In genomic region chr9:34912996-34913395, GRCm38 (mm10) we compare ENCODE assay signal across 8 mouse cellular contexts.
DNase-seq lines count a peak whose midpoint lies in the region; ATAC-seq and TF ChIP-seq lines count a peak whose summit lies in the region.

No protein-coding gene starts in this region.

- H3K9ac ChIP-seq in heart, postnatal 0 days (replicated peaks; ENCODE audit: low read depth, low read length) = no peak overlapping the region
- no peak overlapping the region for H3K9ac ChIP-seq in heart, embryonic 11.5 days (ENCODE audit: low read depth, low read length)
- H3K9ac ChIP-seq in liver, embryonic 13.5 days = no peak overlapping the region

- no peaks in the 10 kb centered on the region for H3K4me1 ChIP-seq in heart, postnatal 0 days (ENCODE audit: control insufficient read depth, insufficient read depth)
- no peaks in the 10 kb centered on the region for H3K4me1 ChIP-seq in heart, embryonic 11.5 days (ENCODE audit: control insufficient read depth, insufficient read depth, low read length)
- H3K4me1 ChIP-seq in liver, embryonic 13.5 days (replicated peaks) = no peaks in the 10 kb centered on the region

- no peak overlapping the region for H3K4me3 ChIP-seq in heart, postnatal 0 days (ENCODE audit: low read depth, low read length)
- H3K4me3 ChIP-seq in heart, embryonic 11.5 days (ENCODE audit: low read depth, low read length) = no peak overlapping the region
- H3K4me3 ChIP-seq in liver, embryonic 13.5 days (replicated peaks) = no peak overlapping the region

- TF ChIP-seq EP300 in heart, postnatal 0 days (IDR thresholded peaks at IDR 0.05; ENCODE audit: low read depth) = no peak

- H3K36me3 ChIP-seq in heart, postnatal 0 days (replicated peaks; ENCODE audit: control insufficient read depth, insufficient read depth, low read length) = no peaks in the 10 kb centered on the region
- no peaks in the 10 kb centered on the region for H3K36me3 ChIP-seq in heart, embryonic 11.5 days (ENCODE audit: control insufficient read depth, insufficient read depth, low read length)
- no peaks in the 10 kb centered on the region for H3K36me3 ChIP-seq in liver, embryonic 13.5 days

- TF ChIP-seq CTCF in heart, postnatal 0 days (IDR thresholded peaks at IDR 0.05; ENCODE audit: low read depth) = no peak

- H3K27ac ChIP-seq in heart, postnatal 0 days (ENCODE audit: low read depth) = no peak overlapping the region
- H3K27ac ChIP-seq in heart, embryonic 11.5 days (ENCODE audit: low read depth, low read length) = no peak overlapping the region
- H3K27ac ChIP-seq in liver, embryonic 13.5 days = no peak overlapping the region

- H3K27me3 ChIP-seq in heart, postnatal 0 days (ENCODE audit: control insufficient read depth, insufficient read depth, low read length) = no peaks in the 10 kb centered on the region
- no peaks in the 10 kb centered on the region for H3K27me3 ChIP-seq in heart, embryonic 11.5 days (ENCODE audit: control insufficient read depth, insufficient read depth, low read length)
- H3K27me3 ChIP-seq in liver, embryonic 13.5 days = no peaks in the 10 kb centered on the region

- DNase-seq in heart, postnatal 0 days (ENCODE audit: low spot score) = peak; percentile 67
- DNase-seq in adrenal gland, postnatal 10 days = peak; percentile 79
- peak; percentile 69 for DNase-seq in heart, postnatal 4 days
- DNase-seq in liver, embryonic 13.5 days = peak; percentile 3
- DNase-seq in testis, postnatal 10 days (ENCODE audit: low spot score) = peak; percentile 71
- no peak for DNase-seq in cerebellum, adult 8-10 months
- DNase-seq in cerebellum, postnatal 25 days = no peak

- H3K4me2 ChIP-seq in heart, postnatal 0 days (ENCODE audit: low read depth, low read length) = no peak overlapping the region
- no peak overlapping the region for H3K4me2 ChIP-seq in heart, embryonic 11.5 days
- no peak overlapping the region for H3K4me2 ChIP-seq in liver, embryonic 13.5 days

- no peak for ATAC-seq in heart, postnatal 0 days (ENCODE audit: insufficient read depth, low read depth)
- no peak for ATAC-seq in heart, embryonic 11.5 days (replicated peaks; ENCODE audit: insufficient number of reproducible peaks, low FRiP score, low TSS enrichment)
- no peak for ATAC-seq in liver, embryonic 13.5 days (ENCODE audit: low read depth)

- 3% methylated on average over 5 of the region's 5 CpGs for WGBS in heart, postnatal 0 days
- WGBS in heart, embryonic 11.5 days (ENCODE audit: insufficient replicate concordance) = 6% methylated on average over 5 of the region's 5 CpGs
- 8% methylated on average over 5 of the region's 5 CpGs for WGBS in liver, embryonic 13.5 days (ENCODE audit: insufficient replicate concordance)

- H3K9me3 ChIP-seq in heart, postnatal 0 days (replicated peaks; ENCODE audit: control insufficient read depth, low read length) = no peaks in the 10 kb centered on the region
- H3K9me3 ChIP-seq in heart, embryonic 11.5 days (replicated peaks; ENCODE audit: control insufficient read depth, low read length) = no peaks in the 10 kb centered on the region
- H3K9me3 ChIP-seq in liver, embryonic 13.5 days (replicated peaks) = no peaks in the 10 kb centered on the region

Comparison
In these comparisons a context has a peak if more than half of its experiments do, and no peak if none do; other contexts are left out.
1. DNase-seq: peak in heart, postnatal 0 days (single experiment), adrenal gland, postnatal 10 days (single experiment), heart, postnatal 4 days (single experiment), liver, embryonic 13.5 days (single experiment) and testis, postnatal 10 days (single experiment); none in cerebellum, adult 8-10 months (single experiment) and cerebellum, postnatal 25 days (0 of 2).